Mouse (Mus musculus) liver, embryonic 14.5 days (tissue): ENCODE measurements around the gene Tlx2.

ENCODE experiments used
- CTCF ChIP-seq: IDR thresholded peaks from 2 replicates; pipeline ENCODE4 v1.5.1; 2016; ENCODE audit warnings: antibody characterized with exemption, low read depth, control low read depth
- EP300 ChIP-seq: IDR thresholded peaks from 2 replicates; pipeline ENCODE4 v1.6.1; 2016; ENCODE audit warnings: antibody characterized with exemption, low read depth

- no peak for TF ChIP-seq CTCF
- TF ChIP-seq EP300: no peak
These were observed 42.4 kb downstream of the Tlx2 start for GRCm38 (mm10) chr6:83027706-83028105.
